Mouse (Mus musculus): ENCODE measurements around the gene Hvcn1. TPM values are rescaled to one million over a fixed set of nuclear protein-coding genes. Genes with fewer than 3 reads are reported as not detected.

Hvcn1 gene
- polyA plus RNA-seq, 1 experiment from 2014 or later = 6.0 TPM

DNA sequence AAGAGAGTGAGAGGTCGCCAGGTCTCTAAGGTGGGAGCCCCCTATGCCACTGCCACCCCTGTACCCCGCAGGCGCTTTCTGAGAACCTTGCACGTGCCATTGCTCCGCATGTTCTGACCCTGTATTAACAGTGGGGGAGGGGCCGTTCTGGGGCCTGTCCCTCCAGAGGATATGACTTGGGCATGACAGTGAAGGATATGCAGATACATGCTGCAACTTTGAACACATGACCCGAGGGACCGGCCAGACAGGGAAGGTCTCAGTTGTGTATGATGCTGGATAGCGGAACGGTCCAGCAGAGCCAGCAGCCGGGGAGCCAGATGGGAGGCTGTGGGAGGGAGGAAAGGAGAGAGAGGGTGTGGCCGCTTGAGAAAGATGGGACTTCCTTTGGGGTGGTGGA is 27.1 kb downstream of the Hvcn1 start:
- Histone ChIP-seq H3K27ac (replicated peaks; ENCODE audit: low read depth, low read length) (no peak overlapping the region), H3K36me3 (ENCODE audit: control insufficient read depth, insufficient read depth, low read length) (no peaks in the 10 kb centered on the region; the same call in 1 of the 2 replicates), H3K4me1 (ENCODE audit: control insufficient read depth, insufficient read depth, low read length) (no peaks in the 10 kb centered on the region), H3K4me3 (ENCODE audit: low read depth, low read length) (no peak overlapping the region), H3K9ac (ENCODE audit: low read length) (no peak overlapping the region), H3K9me3 (ENCODE audit: control insufficient read depth, low read length) (no peaks in the 10 kb centered on the region), H3K4me2 (ENCODE audit: low read depth, severe bottlenecking) (no peak overlapping the region), H3K27me3 (ENCODE audit: control insufficient read depth, insufficient read depth, low read length) (no peaks in the 10 kb centered on the region)
- 89% methylated on average over 12 of the region's 12 CpGs for WGBS
- ATAC-seq (ENCODE audit: insufficient number of reproducible peaks, low FRiP score, low TSS enrichment, low read depth) (no peak), DNase-seq (ENCODE audit: low spot score) (no peak)

DNA sequence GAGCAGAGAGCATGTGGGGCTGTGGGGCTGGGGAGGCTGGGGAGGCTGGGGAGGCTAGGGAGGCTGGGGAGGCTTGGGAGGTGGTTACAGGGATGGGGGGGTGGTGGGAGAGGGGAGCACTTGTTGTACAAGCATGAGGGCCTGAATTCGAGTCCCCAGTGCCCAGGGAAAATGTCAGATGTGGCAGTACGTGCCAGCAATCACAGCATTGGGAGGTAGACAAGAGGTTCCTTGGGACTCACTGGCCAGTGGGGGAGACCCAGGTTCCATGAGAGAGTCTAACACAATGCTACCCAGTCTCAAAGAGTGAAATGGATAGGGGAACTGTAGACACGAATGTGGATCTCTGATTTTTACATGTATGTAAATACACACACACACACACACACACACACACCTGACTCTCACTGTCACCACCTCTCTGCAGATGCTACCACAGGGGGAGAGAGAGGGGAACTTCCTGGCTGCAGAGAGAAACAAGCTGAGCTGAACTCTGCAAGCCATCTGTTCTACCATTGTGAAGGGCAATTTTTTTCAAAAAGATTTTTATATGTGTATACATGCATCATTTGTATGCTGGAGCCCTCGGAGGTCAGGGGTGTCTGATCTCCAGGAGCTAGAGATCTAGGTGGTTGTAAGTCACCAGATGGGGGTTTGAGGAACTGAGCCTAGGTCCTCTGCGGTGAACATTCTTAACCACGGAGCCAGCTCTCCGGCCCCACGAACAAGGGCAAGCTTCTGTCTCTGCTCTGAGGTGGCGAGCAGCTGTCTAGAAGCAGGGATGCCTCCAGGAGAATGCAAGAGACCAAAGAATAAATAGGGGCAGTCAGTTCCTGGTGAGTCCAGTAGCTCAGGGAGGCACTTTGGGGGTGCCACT is 28.0 kb downstream of the Hvcn1 start:
- H3K4me3 ChIP-seq (ENCODE audit: low read depth, low read length) = no peak overlapping the region
- no peaks in the 10 kb centered on the region; the same call in 1 of the 2 replicates for H3K36me3 ChIP-seq (ENCODE audit: control insufficient read depth, insufficient read depth, low read length)
- no peaks in the 10 kb centered on the region for H3K4me1 ChIP-seq (ENCODE audit: control insufficient read depth, insufficient read depth, low read length)
- no peak overlapping the region for H3K27ac ChIP-seq (replicated peaks; ENCODE audit: low read depth, low read length)
- no peak overlapping the region for H3K4me2 ChIP-seq (ENCODE audit: low read depth, severe bottlenecking)
- 85% methylated on average over 9 of the region's 9 CpGs for WGBS
- no peaks in the 10 kb centered on the region for H3K27me3 ChIP-seq (ENCODE audit: control insufficient read depth, insufficient read depth, low read length)
- no peak for ATAC-seq (ENCODE audit: insufficient number of reproducible peaks, low FRiP score, low TSS enrichment, low read depth)
- DNase-seq (ENCODE audit: low spot score) = no peak
- no peaks in the 10 kb centered on the region for H3K9me3 ChIP-seq (ENCODE audit: control insufficient read depth, low read length)
- no peak overlapping the region for H3K9ac ChIP-seq (ENCODE audit: low read length)

DNA sequence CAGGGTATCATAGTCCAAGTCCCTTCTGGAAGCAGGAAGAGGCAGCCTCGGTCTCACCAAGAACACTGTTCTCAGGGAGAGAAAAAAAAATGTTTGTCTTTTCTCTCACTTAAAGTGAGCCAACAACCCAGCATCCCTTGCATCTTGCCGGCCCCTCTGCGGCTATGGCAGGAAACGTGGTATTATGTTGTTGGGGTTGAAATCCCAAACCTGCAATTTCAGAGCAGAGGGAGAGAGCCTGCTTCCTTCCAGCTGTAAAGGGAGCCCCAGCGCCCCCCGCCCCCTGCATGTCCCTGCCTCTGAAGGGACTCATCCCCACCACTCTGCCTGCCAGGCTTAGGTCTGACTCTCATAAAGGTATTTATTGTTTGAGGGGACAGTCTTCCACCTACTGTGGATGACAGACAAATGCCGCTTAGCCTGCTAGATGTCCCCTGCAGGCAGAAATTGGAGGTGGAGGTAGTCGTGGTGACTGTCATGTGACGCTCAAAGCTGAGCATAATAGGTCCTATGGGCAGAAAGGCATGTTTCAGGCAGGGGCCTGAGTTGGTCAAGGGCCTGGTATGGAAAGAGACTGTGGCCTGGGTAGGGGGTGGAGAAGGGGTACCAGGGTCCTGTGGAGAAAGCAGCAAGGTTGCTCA is 28.7 kb downstream of the Hvcn1 start:
- H3K4me3 ChIP-seq (ENCODE audit: low read depth, low read length) = no peak overlapping the region
- no peaks in the 10 kb centered on the region for H3K27me3 ChIP-seq (ENCODE audit: control insufficient read depth, insufficient read depth, low read length)
- no peak overlapping the region for H3K4me2 ChIP-seq (ENCODE audit: low read depth, severe bottlenecking)
- no peak overlapping the region for H3K9ac ChIP-seq (ENCODE audit: low read length)
- 69% methylated on average over 9 of the region's 9 CpGs for WGBS
- H3K27ac ChIP-seq (replicated peaks; ENCODE audit: low read depth, low read length) = no peak overlapping the region
- no peaks in the 10 kb centered on the region for H3K4me1 ChIP-seq (ENCODE audit: control insufficient read depth, insufficient read depth, low read length)
- no peak for ATAC-seq (ENCODE audit: insufficient number of reproducible peaks, low FRiP score, low TSS enrichment, low read depth)
- H3K36me3 ChIP-seq (ENCODE audit: control insufficient read depth, insufficient read depth, low read length) = no peaks in the 10 kb centered on the region; the same call in 1 of the 2 replicates
- no peak for DNase-seq (ENCODE audit: low spot score)
- H3K9me3 ChIP-seq (ENCODE audit: control insufficient read depth, low read length) = no peaks in the 10 kb centered on the region

DNA sequence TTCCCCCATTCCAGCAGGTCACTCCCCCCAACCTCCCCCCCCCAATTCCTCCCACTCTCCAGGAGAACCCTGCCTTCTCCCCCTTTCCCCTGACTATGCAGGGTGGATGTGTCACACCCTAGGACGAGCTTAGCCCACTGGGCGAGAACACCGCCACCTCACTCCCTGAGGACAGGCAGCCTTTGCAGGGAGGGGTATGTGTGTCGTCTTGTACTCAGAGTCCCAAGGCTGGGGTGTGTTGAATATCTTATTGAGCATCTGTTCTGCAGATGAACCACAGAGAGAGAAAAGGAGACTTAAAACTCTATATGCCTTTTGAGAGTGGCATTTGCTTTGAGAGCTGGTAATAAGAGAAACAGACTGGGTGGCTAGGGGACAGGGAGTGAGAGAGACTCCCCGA is 30.6 kb downstream of the Hvcn1 start:
- H3K4me1 ChIP-seq (ENCODE audit: control insufficient read depth, insufficient read depth, low read length) = no peaks in the 10 kb centered on the region
- WGBS = 76% methylated on average over 5 of the region's 5 CpGs
- H3K27ac ChIP-seq (replicated peaks; ENCODE audit: low read depth, low read length) = no peak overlapping the region

DNA sequence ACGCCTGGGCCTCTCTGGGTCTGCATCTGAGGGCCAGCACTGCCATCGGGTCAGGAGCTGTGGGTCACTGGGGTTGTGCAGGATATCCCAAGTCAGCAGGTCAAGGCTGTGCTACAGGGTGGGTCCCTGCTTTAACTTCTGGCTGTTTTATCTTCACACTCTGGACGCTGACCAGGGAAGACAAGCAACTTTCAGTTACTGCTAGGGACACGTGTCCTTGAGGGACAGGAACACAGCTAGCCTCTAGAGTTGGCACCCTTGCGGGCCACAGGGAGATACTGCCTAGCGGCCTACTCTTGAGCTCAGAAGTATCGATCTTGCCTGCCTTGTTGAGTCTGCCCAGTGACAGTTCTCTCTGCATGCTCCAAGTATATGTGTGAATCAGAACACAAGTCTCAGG is 33.0 kb downstream of the Hvcn1 start:
- DNase-seq (ENCODE audit: low spot score) (no peak), ATAC-seq (ENCODE audit: insufficient number of reproducible peaks, low FRiP score, low TSS enrichment, low read depth) (no peak)

More for the DNA sequence above, 30.6 kb downstream of the Hvcn1 start:
- ATAC-seq (ENCODE audit: insufficient number of reproducible peaks, low FRiP score, low TSS enrichment, low read depth) (no peak), DNase-seq (ENCODE audit: low spot score) (no peak)
- no peaks in the 10 kb centered on the region for H3K27me3 ChIP-seq (ENCODE audit: control insufficient read depth, insufficient read depth, low read length)
- H3K36me3 ChIP-seq (ENCODE audit: control insufficient read depth, insufficient read depth, low read length) = peaks cover 5% of the 10 kb centered on the region; the same call in 1 of the 2 replicates
- no peaks in the 10 kb centered on the region for H3K9me3 ChIP-seq (ENCODE audit: control insufficient read depth, low read length)
- no peak overlapping the region for H3K4me2 ChIP-seq (ENCODE audit: low read depth, severe bottlenecking)
- no peak overlapping the region for H3K9ac ChIP-seq (ENCODE audit: low read length)
- no peak overlapping the region for H3K4me3 ChIP-seq (ENCODE audit: low read depth, low read length)

DNA sequence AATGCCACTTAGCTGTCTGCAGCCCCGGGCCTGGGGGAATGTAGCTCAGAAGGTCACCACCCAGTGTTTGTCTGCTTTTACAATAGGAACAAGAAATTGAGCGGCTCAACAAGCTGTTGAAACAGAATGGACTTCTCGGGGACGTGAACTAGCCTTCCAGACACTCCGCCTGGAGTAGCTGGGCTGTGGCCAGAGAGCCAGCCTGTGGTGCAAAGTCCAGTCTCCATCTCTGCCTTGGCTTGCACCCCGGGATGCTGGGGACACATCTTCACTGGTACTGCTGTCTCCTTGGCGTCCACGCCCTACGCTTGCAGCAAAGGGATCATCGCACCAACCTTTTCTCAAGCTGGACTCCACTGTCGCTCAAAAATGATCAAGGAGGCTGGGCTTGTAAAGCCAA is 33.9 kb downstream of the Hvcn1 start:
- Histone ChIP-seq H3K4me1 (ENCODE audit: control insufficient read depth, insufficient read depth, low read length) (no peaks in the 10 kb centered on the region), H3K27me3 (ENCODE audit: control insufficient read depth, insufficient read depth, low read length) (no peaks in the 10 kb centered on the region), H3K36me3 (ENCODE audit: control insufficient read depth, insufficient read depth, low read length) (peaks cover 5% of the 10 kb centered on the region; the same call in 1 of the 2 replicates), H3K9me3 (ENCODE audit: control insufficient read depth, low read length) (no peaks in the 10 kb centered on the region), H3K9ac (ENCODE audit: low read length) (no peak overlapping the region), H3K27ac (replicated peaks; ENCODE audit: low read depth, low read length) (no peak overlapping the region), H3K4me3 (ENCODE audit: low read depth, low read length) (no peak overlapping the region), H3K4me2 (ENCODE audit: low read depth, severe bottlenecking) (no peak overlapping the region)
- ATAC-seq (ENCODE audit: insufficient number of reproducible peaks, low FRiP score, low TSS enrichment, low read depth) (no peak), DNase-seq (ENCODE audit: low spot score) (no peak)
- 93% methylated on average over 11 of the region's 11 CpGs for WGBS

More for the DNA sequence above, 33.0 kb downstream of the Hvcn1 start:
- no peaks in the 10 kb centered on the region for H3K4me1 ChIP-seq (ENCODE audit: control insufficient read depth, insufficient read depth, low read length)
- H3K4me3 ChIP-seq (ENCODE audit: low read depth, low read length) = no peak overlapping the region
- no peak overlapping the region for H3K9ac ChIP-seq (ENCODE audit: low read length)
- H3K9me3 ChIP-seq (ENCODE audit: control insufficient read depth, low read length) = no peaks in the 10 kb centered on the region
- H3K36me3 ChIP-seq (ENCODE audit: control insufficient read depth, insufficient read depth, low read length) = peaks cover 5% of the 10 kb centered on the region; the same call in 1 of the 2 replicates
- WGBS = 78% methylated on average over 7 of the region's 7 CpGs
- no peaks in the 10 kb centered on the region for H3K27me3 ChIP-seq (ENCODE audit: control insufficient read depth, insufficient read depth, low read length)
- no peak overlapping the region for H3K27ac ChIP-seq (replicated peaks; ENCODE audit: low read depth, low read length)
- no peak overlapping the region for H3K4me2 ChIP-seq (ENCODE audit: low read depth, severe bottlenecking)

DNA sequence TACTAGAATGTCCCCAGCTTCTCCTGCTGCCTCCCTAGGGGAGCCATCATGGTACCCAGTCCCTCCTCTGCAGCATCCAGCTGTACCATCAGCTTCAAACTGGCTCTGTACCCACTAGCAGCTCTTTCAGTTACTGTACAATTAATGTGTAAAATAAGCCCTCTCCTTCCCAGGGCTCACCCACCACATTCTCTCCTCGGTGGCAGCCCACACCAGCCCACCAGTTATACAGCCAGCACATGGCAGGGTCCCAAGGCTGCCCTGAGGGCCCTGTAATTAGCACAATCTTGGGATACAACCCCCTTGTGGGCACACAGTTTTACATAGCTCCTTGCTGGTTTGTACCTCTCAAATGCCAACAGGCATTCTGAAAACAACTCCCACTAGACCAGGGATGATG is 34.4 kb downstream of the Hvcn1 start:
- ATAC-seq (ENCODE audit: insufficient number of reproducible peaks, low FRiP score, low TSS enrichment, low read depth) (no peak), DNase-seq (ENCODE audit: low spot score) (no peak)
- H3K36me3 ChIP-seq (ENCODE audit: control insufficient read depth, insufficient read depth, low read length) = peaks cover 5% of the 10 kb centered on the region; the same call in 1 of the 2 replicates
- no peaks in the 10 kb centered on the region for H3K27me3 ChIP-seq (ENCODE audit: control insufficient read depth, insufficient read depth, low read length)
- no peak overlapping the region for H3K4me3 ChIP-seq (ENCODE audit: low read depth, low read length)
- 78% methylated on average over 1 of the region's 1 CpGs for WGBS
- no peak overlapping the region for H3K9ac ChIP-seq (ENCODE audit: low read length)
- H3K4me2 ChIP-seq (ENCODE audit: low read depth, severe bottlenecking) = no peak overlapping the region
- H3K4me1 ChIP-seq (ENCODE audit: control insufficient read depth, insufficient read depth, low read length) = no peaks in the 10 kb centered on the region
- H3K27ac ChIP-seq (replicated peaks; ENCODE audit: low read depth, low read length) = no peak overlapping the region
- no peaks in the 10 kb centered on the region for H3K9me3 ChIP-seq (ENCODE audit: control insufficient read depth, low read length)

DNA sequence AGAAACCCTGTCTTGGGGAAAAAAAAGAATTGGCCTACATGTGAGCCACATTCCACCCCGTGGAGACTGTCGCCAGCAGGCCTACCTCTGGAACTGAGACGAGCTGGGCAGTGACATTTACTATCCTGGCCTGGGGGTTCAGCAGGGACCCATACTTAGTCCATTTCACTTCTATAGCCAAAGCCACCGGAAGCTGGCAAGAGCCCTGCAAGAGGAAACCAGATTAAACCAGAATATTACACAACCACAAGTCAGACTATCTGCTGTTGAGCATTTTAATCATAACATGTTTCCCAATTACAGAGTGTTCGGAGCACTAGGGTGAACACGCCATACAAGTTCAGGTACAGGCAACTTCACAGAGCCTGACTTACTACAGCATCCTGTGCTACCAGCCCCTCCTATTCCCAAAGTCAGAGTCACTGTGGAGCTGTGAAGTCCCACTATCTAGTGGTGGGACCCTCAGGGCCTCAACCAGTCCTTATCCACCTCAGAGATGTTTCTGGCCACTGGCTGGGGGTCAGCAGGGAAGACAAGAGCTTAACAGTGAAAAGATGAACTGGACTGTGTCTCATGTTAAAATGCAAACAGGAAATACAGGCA is 36.0 kb downstream of the Hvcn1 start:
- H3K9ac ChIP-seq (ENCODE audit: low read length) = no peak overlapping the region
- WGBS = 80% methylated on average over 6 of the region's 6 CpGs
- H3K36me3 ChIP-seq (ENCODE audit: control insufficient read depth, insufficient read depth, low read length) = peaks cover 5% of the 10 kb centered on the region; the same call in 1 of the 2 replicates
- ATAC-seq (ENCODE audit: insufficient number of reproducible peaks, low FRiP score, low TSS enrichment, low read depth) (no peak), DNase-seq (ENCODE audit: low spot score) (no peak)
- no peak overlapping the region for H3K4me3 ChIP-seq (ENCODE audit: low read depth, low read length)
- no peaks in the 10 kb centered on the region for H3K9me3 ChIP-seq (ENCODE audit: control insufficient read depth, low read length)
- H3K4me1 ChIP-seq (ENCODE audit: control insufficient read depth, insufficient read depth, low read length) = no peaks in the 10 kb centered on the region
- no peak overlapping the region for H3K4me2 ChIP-seq (ENCODE audit: low read depth, severe bottlenecking)
- H3K27ac ChIP-seq (replicated peaks; ENCODE audit: low read depth, low read length) = no peak overlapping the region
- H3K27me3 ChIP-seq (ENCODE audit: control insufficient read depth, insufficient read depth, low read length) = no peaks in the 10 kb centered on the region

Data from limb, embryonic 11.5 days (tissue).